Mouse (Mus musculus): ENCODE data around the gene Chst10. TPM values are rescaled to one million over a fixed set of nuclear protein-coding genes. Genes with fewer than 3 reads are reported as not detected.

Gene Chst10
- polyA plus RNA-seq, 1 experiment from 2014 or later: 0.24 TPM

Other genes starting within 250 kb of the Chst10 start
- 0.60 and 0.67 TPM in 2 replicates for gene Aff3, start 233.2 kb downstream of the Chst10 start, polyA plus RNA-seq (2015; fragmentation: Nextera tagmentation; extraction: Ambion mirVana)
- gene Lonrf2, start 61.5 kb downstream of the Chst10 start, polyA plus RNA-seq (2015; fragmentation: Nextera tagmentation; extraction: Ambion mirVana): 0.08 TPM in 1 of 2 replicates, not detected in the other
- not detected in 2 replicates for gene Nms, start 41.0 kb upstream of the Chst10 start, polyA plus RNA-seq (2015; fragmentation: Nextera tagmentation; extraction: Ambion mirVana)
- 32.6 and 38.1 TPM in 2 replicates for gene Pdcl3, start 87.4 kb upstream of the Chst10 start, polyA plus RNA-seq (2015; fragmentation: Nextera tagmentation; extraction: Ambion mirVana)